Mouse (Mus musculus) kidney, embryonic 14.5 days (tissue): ENCODE measurements at regions not wholly inside any gene's neighbourhood (a gene's known extent, or its start where the extent isn't known, plus 50 kb on each side); places are given as distances from the start of the nearest gene placed in this dataset.

Experiments used
- ATAC-seq: fragments of 200-750 bp; cut with Nextera tagmentation; 2 replicates; pipeline ENCODE4 v1.8.0; 2017; ENCODE audit warnings: moderate number of reproducible peaks, mild to moderate bottlenecking, moderate TSS enrichment, moderate library complexity; ENCODE audit not compliant: low FRiP score, low TSS enrichment
- H3K27ac ChIP-seq: fragments of 300-500 bp; sonication (generic); 2 replicates; pipeline ENCODE4 v1.5.1; 2014; ENCODE audit warnings: low read depth, mild to moderate bottlenecking, low read length, moderate library complexity, mixed read lengths
- H3K27me3 ChIP-seq: fragments of 300-500 bp; sonication (generic); 2 replicates; pipeline ENCODE4 v1.6.1; 2014; ENCODE audit warnings: mild to moderate bottlenecking, low read length; ENCODE audit not compliant: control insufficient read depth, insufficient read depth
- H3K36me3 ChIP-seq: fragments of 300-500 bp; sonication (generic); 2 replicates; pipeline ENCODE4 v1.6.1; 2014; ENCODE audit warnings: low read length, mixed read lengths; ENCODE audit not compliant: control insufficient read depth, insufficient read depth
- H3K4me1 ChIP-seq: fragments of 300-500 bp; sonication (generic); 2 replicates; pipeline ENCODE4 v1.6.1; 2014; ENCODE audit warnings: low read length, mixed read lengths; ENCODE audit not compliant: control insufficient read depth, insufficient read depth
- H3K4me2 ChIP-seq: fragments of 300-500 bp; sonication (generic); replicated peaks from 2 replicates; pipeline ENCODE4 v1.6.1; 2014; ENCODE audit warnings: low read depth, mild to moderate bottlenecking, low read length
- H3K4me3 ChIP-seq: fragments of 300-500 bp; sonication (generic); 2 replicates; pipeline ENCODE4 v1.5.1; 2014; ENCODE audit warnings: mild to moderate bottlenecking, low read length
- H3K9ac ChIP-seq: fragments of 300-500 bp; sonication (generic); 2 replicates; pipeline ENCODE4 v1.6.1; 2014; ENCODE audit warnings: low read depth, mild to moderate bottlenecking, low read length, moderate library complexity
- H3K9me3 ChIP-seq: fragments of 300-500 bp; sonication (generic); 2 replicates; pipeline ENCODE4 v1.6.1; 2016; ENCODE audit warnings: low read length; ENCODE audit not compliant: control insufficient read depth
- WGBS: fragments of 180-500 bp; shearing (Covaris S2); extraction: QIAGEN DNeasy Blood & Tissue Kit; methylation state at CpG from one replicate; pipeline ENCODE4 v1.1.7; 2014; 5-methylcytosine and 5-hydroxymethylcytosine counted together

DNA sequence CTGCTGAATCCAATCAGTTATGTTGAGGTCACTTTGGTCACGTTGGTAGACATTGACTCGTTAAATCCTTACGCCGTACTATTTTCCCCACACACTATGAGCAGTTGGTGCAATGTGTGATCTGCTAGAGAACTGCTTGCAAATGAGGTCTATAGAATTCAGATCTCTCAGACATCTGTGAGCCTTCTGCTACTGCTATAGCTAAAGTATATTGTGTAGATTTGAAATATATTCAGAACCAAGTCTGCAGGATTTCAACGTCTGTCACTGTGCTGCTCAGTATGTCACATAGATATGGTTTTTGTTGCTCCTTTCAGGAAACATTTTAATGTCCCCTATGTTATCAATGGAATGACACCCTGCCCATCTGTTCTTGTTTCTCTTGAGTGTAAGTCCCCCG, 182.4 kb upstream of the Car8 start:
- H3K36me3 ChIP-seq: no peaks in the 10 kb centered on the region
- H3K4me1 ChIP-seq: no peaks in the 10 kb centered on the region
- 95% methylated on average over 6 of the region's 6 CpGs for WGBS
- H3K27ac ChIP-seq: no peak overlapping the region
- ATAC-seq: no peak
- H3K4me3 ChIP-seq: no peak overlapping the region
- H3K9me3 ChIP-seq: no peaks in the 10 kb centered on the region
- no peaks in the 10 kb centered on the region for H3K27me3 ChIP-seq
- no peak overlapping the region for H3K9ac ChIP-seq
- H3K4me2 ChIP-seq: no peak overlapping the region

DNA sequence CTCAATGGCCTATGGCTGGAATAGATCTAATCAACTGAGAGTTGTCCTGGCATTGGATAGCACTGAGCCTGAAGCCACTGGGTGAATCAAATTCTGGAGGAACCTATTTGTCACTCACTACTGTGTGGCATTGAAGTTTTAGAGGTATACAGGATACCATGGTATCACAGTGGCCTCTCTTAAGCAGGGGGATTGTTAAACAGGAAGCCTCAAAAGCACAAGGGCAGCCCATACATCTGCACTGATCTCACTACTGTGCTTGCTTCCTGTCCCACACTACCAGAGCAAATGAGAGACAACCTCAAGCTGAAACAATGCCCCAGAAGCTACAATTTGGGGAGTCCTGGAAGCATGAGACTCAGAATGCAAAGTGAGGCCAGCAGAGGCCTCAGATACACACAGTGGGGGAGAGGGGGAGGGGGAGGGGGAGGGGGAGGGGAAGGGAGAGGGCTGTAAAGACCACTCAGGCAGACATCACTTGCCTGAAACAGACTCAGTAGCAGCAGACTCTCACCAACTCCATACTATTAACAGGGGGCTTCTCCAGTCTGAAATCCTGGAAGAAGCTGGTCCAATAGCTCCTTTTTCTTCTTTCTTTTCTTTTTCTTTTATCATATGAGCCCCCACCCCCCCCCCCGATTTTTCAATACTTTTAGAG, 179.7 kb upstream of the Car8 start:
- no peak overlapping the region for H3K4me2 ChIP-seq
- 0 out of 2 replicates have a peak, but pooled peaks have one; percentile 24 for ATAC-seq
- no peaks in the 10 kb centered on the region for H3K36me3 ChIP-seq
- no peaks in the 10 kb centered on the region for H3K9me3 ChIP-seq
- H3K27me3 ChIP-seq: no peaks in the 10 kb centered on the region
- 44% methylated on average over 1 of the region's 1 CpGs for WGBS
- no peak overlapping the region for H3K9ac ChIP-seq
- no peaks in the 10 kb centered on the region for H3K4me1 ChIP-seq
- H3K27ac ChIP-seq: no peak overlapping the region
- no peak overlapping the region for H3K4me3 ChIP-seq

DNA sequence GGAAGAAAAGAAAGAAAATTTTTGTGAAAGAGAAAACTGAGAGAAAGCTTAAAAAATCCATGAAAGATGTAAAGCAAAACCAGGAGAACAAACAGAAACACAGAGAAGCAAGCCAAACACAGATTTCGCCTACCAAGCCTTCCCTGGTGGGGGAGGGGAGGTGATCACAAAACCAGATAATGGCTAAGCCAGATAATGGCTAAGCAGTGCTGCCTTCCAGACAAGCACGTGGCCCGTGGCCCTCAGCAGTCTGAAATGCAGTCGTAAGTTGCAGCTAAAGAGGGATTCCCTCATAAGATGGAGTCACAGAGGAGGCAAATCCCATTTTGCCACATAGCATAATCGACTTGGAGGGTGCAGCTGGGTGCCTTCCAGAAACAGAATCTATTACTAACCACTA, 179.0 kb upstream of the Car8 start:
- H3K9ac ChIP-seq: no peak overlapping the region
- H3K36me3 ChIP-seq: no peaks in the 10 kb centered on the region
- no peaks in the 10 kb centered on the region for H3K4me1 ChIP-seq
- no peak for ATAC-seq
- 48% methylated on average over 5 of the region's 5 CpGs for WGBS
- no peak overlapping the region for H3K27ac ChIP-seq
- no peak overlapping the region for H3K4me3 ChIP-seq
- no peaks in the 10 kb centered on the region for H3K9me3 ChIP-seq
- H3K27me3 ChIP-seq: no peaks in the 10 kb centered on the region
- no peak overlapping the region for H3K4me2 ChIP-seq

DNA sequence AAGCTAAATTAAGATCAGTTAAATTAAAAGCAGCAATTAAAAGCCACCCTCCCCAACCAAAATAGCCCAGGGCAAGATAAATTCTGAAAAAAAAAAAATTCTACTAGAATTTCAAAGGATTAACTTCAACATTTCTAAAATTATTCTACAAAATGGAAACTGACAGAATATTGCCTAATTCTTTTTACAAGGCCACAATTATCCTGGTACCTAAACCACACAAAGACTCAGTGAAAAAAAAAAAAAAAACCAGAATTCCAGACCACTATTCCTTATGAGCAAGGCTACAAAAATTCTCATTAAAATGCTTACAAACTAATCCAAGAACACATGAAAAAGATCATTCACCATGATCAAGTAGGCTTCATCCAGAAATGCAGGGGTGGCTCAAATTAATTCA, 174.5 kb upstream of the Car8 start:
- ATAC-seq: no peak

DNA sequence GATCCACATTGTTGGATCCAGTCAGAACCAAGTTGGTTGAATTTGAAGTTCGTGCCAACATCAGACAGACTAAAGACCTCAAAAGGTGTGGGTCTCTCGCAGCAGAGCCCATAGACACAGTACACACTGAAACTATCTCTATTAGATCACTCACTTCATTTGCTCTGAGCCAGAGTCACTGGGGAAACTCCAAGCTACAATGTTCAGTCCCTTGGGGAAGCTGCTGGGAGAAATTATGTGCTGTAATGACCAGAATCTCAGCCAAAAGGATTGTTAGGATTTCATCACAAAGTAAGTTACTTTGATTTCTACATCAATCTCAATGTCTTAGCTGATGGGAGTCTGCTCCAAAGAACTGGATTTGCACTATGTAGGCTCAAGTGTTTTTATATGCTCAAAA, 161.2 kb upstream of the Car8 start:
- H3K9ac ChIP-seq: no peak overlapping the region
- H3K4me2 ChIP-seq: no peak overlapping the region
- H3K9me3 ChIP-seq: no peaks in the 10 kb centered on the region
- no peak for ATAC-seq
- no peaks in the 10 kb centered on the region for H3K36me3 ChIP-seq
- no peak overlapping the region for H3K4me3 ChIP-seq
- no peak overlapping the region for H3K27ac ChIP-seq
- WGBS: 85% methylated on average over 2 of the region's 2 CpGs
- no peaks in the 10 kb centered on the region for H3K27me3 ChIP-seq
- H3K4me1 ChIP-seq: no peaks in the 10 kb centered on the region

More for the DNA sequence above, 174.5 kb upstream of the Car8 start:
- Histone ChIP-seq H3K9ac (no peak overlapping the region), H3K27me3 (no peaks in the 10 kb centered on the region), H3K36me3 (no peaks in the 10 kb centered on the region), H3K4me3 (no peak overlapping the region), H3K4me1 (no peaks in the 10 kb centered on the region), H3K9me3 (no peaks in the 10 kb centered on the region), H3K4me2 (no peak overlapping the region), H3K27ac (no peak overlapping the region)

DNA sequence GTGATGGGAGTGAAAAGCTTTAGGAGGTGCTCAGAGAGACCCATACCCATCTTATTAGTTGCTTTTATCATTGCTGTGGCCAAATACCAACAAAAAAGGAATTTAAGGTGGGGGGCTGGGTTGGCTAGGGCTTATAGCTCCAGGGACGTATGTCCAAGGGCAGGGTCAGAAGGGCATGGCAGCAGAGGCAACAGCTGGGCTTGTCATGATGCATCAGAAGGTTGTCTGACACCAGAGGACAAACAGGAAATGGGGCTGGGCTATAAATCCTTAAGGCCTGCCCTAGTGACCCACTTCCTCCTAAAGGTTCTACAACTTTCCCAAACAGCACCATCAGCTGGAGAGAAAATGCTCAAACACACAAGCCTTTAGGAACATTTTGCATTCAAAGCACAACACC, 160.6 kb upstream of the Car8 start:
- WGBS: 41% methylated on average over 1 of the region's 1 CpGs
- H3K9ac ChIP-seq: no peak overlapping the region
- H3K27ac ChIP-seq: no peak overlapping the region
- no peaks in the 10 kb centered on the region for H3K9me3 ChIP-seq
- H3K4me3 ChIP-seq: no peak overlapping the region
- no peaks in the 10 kb centered on the region for H3K27me3 ChIP-seq
- no peak for ATAC-seq
- no peaks in the 10 kb centered on the region for H3K36me3 ChIP-seq
- no peaks in the 10 kb centered on the region for H3K4me1 ChIP-seq
- no peak overlapping the region for H3K4me2 ChIP-seq

DNA sequence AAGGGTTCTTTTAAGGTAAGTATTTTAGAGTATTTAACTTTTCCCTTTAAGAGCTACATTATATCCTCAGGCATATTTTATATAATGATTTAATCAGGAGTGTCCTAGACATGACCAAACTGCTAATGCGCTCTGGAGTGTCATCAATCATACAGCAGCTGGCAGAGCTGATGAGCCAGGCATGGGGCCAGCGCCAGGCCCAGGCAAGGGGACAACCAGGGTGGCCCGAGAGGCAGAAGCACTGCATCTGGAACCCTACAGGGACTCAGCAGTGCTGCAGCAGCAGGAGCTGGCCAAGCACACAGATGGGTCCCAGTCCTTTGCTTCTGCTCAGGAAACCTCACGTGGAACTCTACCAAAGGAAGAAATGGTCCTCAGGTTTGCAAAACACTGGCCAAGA, 160.1 kb upstream of the Car8 start:
- Histone ChIP-seq H3K27ac (no peak overlapping the region), H3K4me2 (no peak overlapping the region), H3K27me3 (no peaks in the 10 kb centered on the region), H3K9ac (no peak overlapping the region), H3K4me1 (no peaks in the 10 kb centered on the region), H3K36me3 (no peaks in the 10 kb centered on the region), H3K4me3 (no peak overlapping the region), H3K9me3 (no peaks in the 10 kb centered on the region)
- ATAC-seq: no peak
- 75% methylated on average over 4 of the region's 4 CpGs for WGBS

DNA sequence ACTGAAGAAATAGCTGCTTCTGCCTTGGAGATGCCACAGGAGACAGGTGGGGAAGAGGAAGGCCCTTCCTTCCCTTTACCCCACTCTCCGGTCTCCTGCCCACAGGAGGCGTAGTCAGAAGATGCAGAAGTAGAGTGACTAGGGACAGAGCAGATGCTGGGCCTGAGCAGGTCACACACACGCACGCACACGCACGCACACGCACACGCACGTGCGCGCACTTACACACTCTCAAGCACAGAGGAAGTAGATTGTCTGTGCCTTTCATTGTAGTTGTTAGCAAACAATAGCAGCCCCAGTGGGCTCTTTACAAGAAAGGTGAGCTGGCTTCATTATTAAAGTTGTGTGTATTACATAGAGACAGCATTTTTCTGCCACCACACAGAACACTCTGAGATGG, 144.3 kb upstream of the Car8 start:
- WGBS: 98% methylated on average over 11 of the region's 11 CpGs
- no peaks in the 10 kb centered on the region for H3K27me3 ChIP-seq

DNA sequence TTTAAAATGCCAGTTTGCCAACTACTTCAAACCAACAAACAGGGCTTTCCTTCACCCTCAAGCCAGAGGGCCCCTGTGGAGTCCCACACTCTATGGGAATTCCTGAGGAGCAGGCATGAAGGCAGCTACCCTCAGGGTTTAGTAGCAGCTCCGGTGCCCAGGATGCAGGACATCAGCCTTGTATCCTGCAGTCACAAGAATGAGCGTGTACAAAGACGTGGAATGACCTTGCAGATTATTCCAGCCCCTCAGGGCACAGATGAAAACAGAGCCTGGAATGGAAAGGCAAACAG, 143.2 kb upstream of the Car8 start:
- H3K27ac ChIP-seq: no peak overlapping the region
- H3K9me3 ChIP-seq: no peaks in the 10 kb centered on the region
- no peak overlapping the region for H3K4me3 ChIP-seq
- no peak overlapping the region for H3K4me2 ChIP-seq
- WGBS: 75% methylated on average over 3 of the region's 3 CpGs
- H3K27me3 ChIP-seq: no peaks in the 10 kb centered on the region
- no peaks in the 10 kb centered on the region for H3K36me3 ChIP-seq
- no peaks in the 10 kb centered on the region for H3K4me1 ChIP-seq
- no peak for ATAC-seq
- no peak overlapping the region for H3K9ac ChIP-seq

More for the DNA sequence above, 144.3 kb upstream of the Car8 start:
- Histone ChIP-seq H3K27ac (no peak overlapping the region), H3K4me2 (no peak overlapping the region), H3K9ac (no peak overlapping the region), H3K4me3 (no peak overlapping the region), H3K4me1 (no peaks in the 10 kb centered on the region), H3K9me3 (no peaks in the 10 kb centered on the region), H3K36me3 (no peaks in the 10 kb centered on the region)
- ATAC-seq: no peak
